Mouse (Mus musculus) MEL (cell line): ENCODE results near the gene Grk4.

Source experiments
- CTCF ChIP-seq, 3 experiments: IDR thresholded peaks in 2 of 3; conservative IDR thresholded peaks in 1 of 3; 2 replicates each; pipeline ENCODE4 v1.5.1; 2011 to 2012; ENCODE audit warnings: low read length in 3 of 3, low read depth in 2 of 3, mild to moderate bottlenecking in 2 of 3, improper control_type of control experiment in 1 of 3, inconsistent platforms in 1 of 3, mixed read lengths in 1 of 3, moderate library complexity in 1 of 3; ENCODE audit not compliant: control insufficient read depth in 1 of 3, insufficient read depth in 1 of 3, poor library complexity in 1 of 3, severe bottlenecking in 1 of 3
- E2F4 ChIP-seq: IDR thresholded peaks from 2 replicates; pipeline ENCODE4 v1.6.1; 2011; ENCODE audit warnings: low read depth, low read length, improper control_type of control experiment, borderline replicate concordance
- GATA1 ChIP-seq: IDR thresholded peaks from 2 replicates; pipeline ENCODE4 v1.6.1; 2011; ENCODE audit warnings: low read depth, low read length, improper control_type of control experiment
- HCFC1 ChIP-seq: IDR thresholded peaks from 2 replicates; pipeline ENCODE4 v1.6.1; 2012; ENCODE audit warnings: low read depth, mild to moderate bottlenecking, inconsistent platforms, low read length, improper control_type of control experiment, moderate library complexity
- MAFK ChIP-seq: IDR thresholded peaks from 2 replicates; pipeline ENCODE4 v1.6.1; 2011; ENCODE audit warnings: low read depth, mild to moderate bottlenecking, low read length, improper control_type of control experiment, borderline replicate concordance
- MAX ChIP-seq: IDR thresholded peaks from 2 replicates; pipeline ENCODE4 v1.6.1; 2011; ENCODE audit warnings: low read length, improper control_type of control experiment
- MEF2A ChIP-seq: IDR thresholded peaks from 2 replicates; pipeline ENCODE4 v1.6.1; 2014; ENCODE audit warnings: low read depth, mild to moderate bottlenecking, inconsistent platforms, low read length, improper control_type of control experiment; ENCODE audit not compliant: poor library complexity, insufficient replicate concordance, severe bottlenecking; ENCODE audit errors: extremely low read depth
- POLR2A ChIP-seq, 2 experiments: IDR thresholded peaks; 2 replicates each; pipeline ENCODE4 v1.6.1; 2011 to 2012; ENCODE audit warnings: low read length in 2 of 2, mild to moderate bottlenecking in 2 of 2, control low read depth in 1 of 2, improper control_type of control experiment in 1 of 2, low read depth in 1 of 2, moderate library complexity in 1 of 2; ENCODE audit not compliant: control insufficient read depth in 1 of 2, insufficient read depth in 1 of 2, poor library complexity in 1 of 2
- SMC3 ChIP-seq: IDR thresholded peaks from 2 replicates; pipeline ENCODE4 v1.6.1; 2011; ENCODE audit warnings: low read depth, low read length, improper control_type of control experiment

- TF ChIP-seq GATA1 (peak; percentile 90), MAFK (no peak), CTCF (IDR thresholded peaks at IDR 0.05 in 2 of 3, conservative IDR thresholded peaks at IDR 0.05 in 1 of 3; ENCODE audit: control insufficient read depth in 1 of 3, insufficient read depth in 1 of 3, low read depth in 2 of 3, low read length in 3 of 3, poor library complexity in 1 of 3, severe bottlenecking in 1 of 3) (no peak), SMC3 (no peak), E2F4 (no peak), POLR2A (IDR thresholded peaks at IDR 0.05; ENCODE audit: control insufficient read depth in 1 of 2, insufficient read depth in 1 of 2, low read depth in 1 of 2, low read length in 2 of 2, poor library complexity in 1 of 2) (no peak), HCFC1 (no peak), MEF2A (no peak), MAX (no peak)
These were observed 70.1 kb downstream of the Grk4 start for GRCm38 (mm10) chr5:34730255-34730654.
